Mouse (Mus musculus) natural killer cell, adult 2 months (primary cell): Measurements from ENCODE around the gene Rpl31.

Source experiments
- DNase-seq, 2 experiments: peaks; one replicate each; pipeline ENCODE4 v3.0.0; 2022; ENCODE audit warnings: low spot score in 2 of 2

Rpl31 gene

GRCm38 (mm10) chr1:39367601-39368266, at the start of gene Rpl31:
Gene Rpl31 (plus strand): TSS chr1:39367842.
- peak; percentile 95 to 96 for DNase-seq

GRCm38 (mm10) chr1:39317935-39318334, 49.7 kb upstream of the Rpl31 start:
- no peak for DNase-seq

- DNase-seq, result no peak
Measured at GRCm38 (mm10) chr1:39318870-39319269, 48.8 kb upstream of the Rpl31 start.

- DNase-seq, result no peak
Measured at GRCm38 (mm10) chr1:39321954-39322353, 45.7 kb upstream of the Rpl31 start.

- no peak for DNase-seq
Measured at GRCm38 (mm10) chr1:39325228-39325627, 42.4 kb upstream of the Rpl31 start.

GRCm38 (mm10) chr1:39327546-39327945, 40.1 kb upstream of the Rpl31 start:
- DNase-seq, result no peak

GRCm38 (mm10) chr1:39330857-39331594, 36.6 kb upstream of the Rpl31 start:
- DNase-seq, result no peak

GRCm38 (mm10) chr1:39332456-39332855, 35.2 kb upstream of the Rpl31 start:
- no peak for DNase-seq

- no peak for DNase-seq
Measured at GRCm38 (mm10) chr1:39335561-39336196, 32.0 kb upstream of the Rpl31 start.

- DNase-seq, result no peak
Measured at GRCm38 (mm10) chr1:39336788-39337187, 30.9 kb upstream of the Rpl31 start.

GRCm38 (mm10) chr1:39338831-39339230, 28.8 kb upstream of the Rpl31 start:
- DNase-seq, result no peak

GRCm38 (mm10) chr1:39339455-39339854, 28.2 kb upstream of the Rpl31 start:
- DNase-seq, result no peak

GRCm38 (mm10) chr1:39340156-39340555, 27.5 kb upstream of the Rpl31 start:
- DNase-seq, result no peak

GRCm38 (mm10) chr1:39340647-39341046, 27.0 kb upstream of the Rpl31 start:
- peak; percentile 3 to 13 for DNase-seq

GRCm38 (mm10) chr1:39341807-39342206, 25.8 kb upstream of the Rpl31 start:
- DNase-seq, result no peak

GRCm38 (mm10) chr1:39343242-39343641, 24.4 kb upstream of the Rpl31 start:
- no peak for DNase-seq

GRCm38 (mm10) chr1:39344981-39345600, 22.6 kb upstream of the Rpl31 start:
- DNase-seq, result no peak

GRCm38 (mm10) chr1:39349001-39349400, 18.6 kb upstream of the Rpl31 start:
- DNase-seq, result no peak

GRCm38 (mm10) chr1:39349427-39349826, 18.2 kb upstream of the Rpl31 start:
- no peak for DNase-seq

GRCm38 (mm10) chr1:39361754-39362514, 5.7 kb upstream of the Rpl31 start:
- DNase-seq, result no peak

GRCm38 (mm10) chr1:39362515-39362893, 5.1 kb upstream of the Rpl31 start:
- no peak for DNase-seq

GRCm38 (mm10) chr1:39365562-39365961, 2.1 kb upstream of the Rpl31 start:
- no peak for DNase-seq
